Mouse (Mus musculus): ENCODE measurements around the gene Srms.

- TF ChIP-seq CTCF (conservative IDR thresholded peaks at IDR 0.05; ENCODE audit: insufficient read depth, insufficient read length, low read depth, low read length) (no peak), POLR2A (IDR thresholded peaks at IDR 0.05; ENCODE audit: low read depth, low read length) (no peak)
Measured at GRCm38 (mm10) chr2:181201606-181202005, 11.4 kb downstream of the Srms start.
